Mouse (Mus musculus) spleen, adult 12 weeks (tissue): ENCODE results near the gene Rcan3.

Experiments
- DNase-seq: peaks from one replicate; pipeline ENCODE4 v3.0.0; 2022; ENCODE audit warnings: low spot score

The Rcan3 gene

DNA sequence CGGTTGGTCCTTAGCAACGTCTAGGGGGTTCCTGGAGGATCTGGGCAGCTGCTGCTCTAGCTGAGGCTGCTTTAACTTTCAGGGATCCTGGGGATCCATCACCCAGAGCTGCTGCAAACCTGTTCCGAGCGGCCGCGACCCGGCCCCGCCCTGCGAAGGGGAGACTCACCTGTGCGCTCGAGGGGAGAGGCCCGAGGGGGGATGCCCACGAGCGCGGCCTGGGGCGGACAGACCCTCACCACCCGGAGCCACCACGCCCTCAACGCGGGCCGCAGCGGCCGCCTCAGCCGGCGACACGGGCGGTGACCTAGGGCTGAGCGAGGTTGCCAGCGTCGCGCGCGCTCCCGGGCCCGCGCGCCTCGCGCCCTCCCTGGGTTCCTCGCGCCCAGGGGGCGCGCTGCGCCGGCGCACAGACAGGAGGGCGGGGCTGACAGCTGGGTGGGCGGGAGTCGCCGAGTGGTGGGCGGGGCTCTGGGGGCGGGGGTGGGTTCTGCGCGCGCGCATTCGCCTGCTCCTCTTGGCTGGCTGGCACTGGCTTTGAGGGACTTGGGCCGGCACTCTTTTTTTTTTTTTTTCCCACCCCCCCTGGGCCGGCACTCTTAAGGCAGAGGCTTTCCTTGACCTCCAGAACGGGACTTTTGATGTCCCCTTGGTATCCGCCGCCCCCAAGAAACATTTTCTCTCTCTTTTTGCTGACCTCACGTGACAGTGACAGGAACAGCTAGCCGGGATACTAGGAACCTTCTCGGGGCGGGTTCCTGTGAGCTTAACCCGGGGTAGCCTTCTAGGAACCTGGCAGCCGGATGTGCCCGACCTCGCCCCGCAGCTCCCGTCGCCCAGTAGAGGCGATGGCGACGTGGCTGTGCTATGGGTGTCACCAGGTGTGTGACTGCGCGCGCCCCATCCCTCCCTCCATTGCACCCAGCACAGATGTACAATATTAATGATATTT, at the start of gene Rcan3:
Gene Rcan3, minus strand, starts transcription at position 411 of the 952 bp plus-strand sequence.
- peak; percentile 72 for DNase-seq

DNA sequence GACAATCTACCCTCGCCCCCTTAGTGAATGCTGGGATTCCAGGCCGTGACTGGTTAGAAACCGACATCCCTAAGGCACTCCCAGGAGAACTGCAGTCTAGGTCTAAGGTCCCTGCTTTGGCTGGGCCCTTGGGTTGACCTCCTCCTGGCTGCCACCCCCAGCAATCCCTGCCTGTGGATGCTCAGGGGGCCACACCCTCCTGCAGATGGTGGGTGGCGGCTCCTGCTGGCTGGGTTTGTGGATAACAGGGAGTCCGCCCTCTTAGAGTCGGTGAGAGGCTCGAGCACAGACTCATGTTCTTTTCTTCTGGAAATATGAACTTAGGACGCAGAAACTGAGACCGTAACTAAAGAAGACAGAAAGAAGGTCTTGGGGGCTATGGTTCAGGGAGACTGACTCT, 46.7 kb upstream of the Rcan3 start:
- DNase-seq, result no peak

DNA sequence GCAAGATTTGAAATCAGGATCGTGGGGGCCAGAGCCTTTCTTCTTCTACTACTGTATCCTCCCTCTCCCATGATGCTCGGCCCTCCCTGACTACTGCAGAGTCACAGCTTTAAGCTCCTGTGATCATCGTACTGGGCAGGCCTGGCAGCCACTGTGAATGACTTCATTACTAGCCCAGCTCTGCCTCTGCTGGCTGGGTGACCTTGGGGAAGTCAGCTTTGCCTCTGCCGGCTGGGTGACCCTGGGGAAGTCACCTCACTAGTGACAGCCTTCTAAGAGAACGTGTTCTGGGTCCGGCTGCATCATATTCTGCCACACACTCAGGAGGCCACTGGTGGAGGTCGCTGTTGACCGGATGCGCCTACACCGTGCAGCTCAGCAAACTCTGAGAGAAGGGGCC, 44.2 kb upstream of the Rcan3 start:
- no peak for DNase-seq

DNA sequence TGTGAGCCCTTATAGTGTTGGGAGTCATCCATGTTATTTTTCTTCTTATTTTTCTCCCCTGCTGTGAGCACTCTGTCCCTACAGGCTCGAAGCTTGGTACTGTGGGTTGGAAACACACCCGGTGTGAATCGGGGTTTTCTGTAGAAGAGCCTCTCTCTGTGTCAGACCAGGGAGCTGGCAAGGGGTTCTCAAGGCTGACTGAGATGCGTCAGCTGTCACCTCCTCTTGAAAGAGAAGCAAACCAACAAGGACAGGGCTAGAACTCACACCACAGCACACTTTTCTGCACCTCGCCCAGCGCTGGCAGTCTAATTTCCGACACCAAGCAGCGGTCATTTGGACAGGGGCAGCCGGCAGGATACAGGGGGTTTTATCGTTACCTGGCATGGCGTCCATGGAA, 29.8 kb upstream of the Rcan3 start:
- DNase-seq, result no peak

DNA sequence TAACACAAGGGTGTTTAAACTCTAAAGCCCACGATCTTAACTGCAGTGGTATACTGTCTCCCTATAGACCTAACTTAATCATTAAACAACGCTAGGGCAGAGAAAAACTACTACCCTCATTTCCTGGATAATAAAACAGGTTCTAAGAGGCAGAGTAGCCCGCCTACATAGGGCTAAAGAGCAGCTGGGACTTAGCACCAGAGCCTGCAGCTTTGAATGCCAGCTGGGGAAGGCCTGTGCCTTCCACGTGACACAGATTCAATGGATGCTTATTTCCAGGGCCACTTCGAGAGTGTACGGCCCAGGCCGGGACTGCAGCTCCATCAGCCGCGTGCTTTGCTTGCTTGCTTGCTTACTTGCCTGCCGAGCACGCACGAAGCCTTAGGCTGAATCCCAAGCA, 19.9 kb upstream of the Rcan3 start:
- DNase-seq, result no peak

DNA sequence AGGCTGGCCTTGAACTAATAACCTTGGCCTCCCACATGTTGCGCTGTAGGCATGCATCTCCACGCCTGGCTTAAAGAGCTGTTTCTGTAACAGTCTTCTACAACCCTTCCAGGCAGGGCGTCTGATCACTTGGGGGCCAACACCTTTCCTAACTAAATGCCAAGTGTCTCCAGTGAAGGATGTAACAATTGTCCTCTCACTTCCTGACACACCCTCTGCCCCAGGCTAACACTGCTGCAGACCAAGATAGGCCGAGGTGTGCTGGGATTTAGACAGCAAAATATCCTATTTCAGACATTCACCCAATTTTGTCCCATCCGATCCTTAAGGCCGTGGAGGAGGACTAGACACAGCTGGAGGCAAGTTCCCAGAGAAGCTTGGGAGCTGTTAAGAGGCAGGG, 19.5 kb upstream of the Rcan3 start:
- no peak for DNase-seq

DNA sequence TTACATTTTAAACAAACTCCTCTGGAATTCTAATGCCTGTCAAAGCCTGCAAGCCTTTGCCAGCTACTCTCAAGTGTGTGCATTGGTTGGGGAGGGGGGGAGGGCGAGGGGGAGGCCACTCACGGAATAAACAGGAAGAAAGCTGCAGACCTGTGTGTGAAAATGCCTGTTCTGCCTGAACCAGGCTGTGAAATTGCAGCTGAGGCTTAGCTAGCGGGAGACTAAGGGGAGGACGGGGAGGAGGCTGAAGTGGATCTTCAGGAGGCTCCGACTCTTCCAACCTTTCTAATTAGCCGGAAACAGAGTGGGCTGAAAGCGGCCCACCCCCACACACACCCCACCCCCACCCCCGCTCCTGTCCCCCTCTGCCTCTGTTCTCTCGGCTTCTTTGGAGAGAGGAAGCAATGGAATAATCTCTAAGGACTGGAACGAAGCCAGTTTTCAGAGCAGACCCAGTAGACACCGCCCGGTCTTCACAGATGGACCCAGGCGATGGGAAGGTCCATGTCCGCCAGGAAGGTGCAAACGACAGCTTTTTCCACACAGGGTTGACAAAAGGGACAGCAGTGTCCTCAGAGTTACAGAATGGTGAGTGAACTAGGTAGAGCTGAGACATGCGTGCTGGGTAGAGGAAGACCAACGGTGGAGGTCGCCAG, 17.8 kb upstream of the Rcan3 start:
- no peak for DNase-seq

DNA sequence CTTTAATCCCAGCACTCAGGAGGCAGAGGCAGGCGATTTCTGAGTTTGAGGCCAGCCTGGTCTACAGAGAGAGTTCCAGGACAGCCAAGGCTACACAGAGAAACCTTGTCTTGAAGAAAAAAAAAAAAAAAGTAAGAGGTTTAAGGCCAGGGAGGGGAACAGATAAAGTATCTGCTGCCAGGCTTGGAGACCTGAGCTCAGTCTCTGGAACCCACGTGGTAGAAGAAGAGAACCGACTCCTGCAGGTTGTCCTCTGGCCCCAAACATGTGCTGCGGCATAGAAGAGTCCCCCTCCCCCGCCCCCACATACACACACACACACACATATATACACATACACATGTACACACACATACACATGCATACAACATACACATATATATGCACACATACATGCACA, 8.8 kb upstream of the Rcan3 start:
- no peak for DNase-seq

DNA sequence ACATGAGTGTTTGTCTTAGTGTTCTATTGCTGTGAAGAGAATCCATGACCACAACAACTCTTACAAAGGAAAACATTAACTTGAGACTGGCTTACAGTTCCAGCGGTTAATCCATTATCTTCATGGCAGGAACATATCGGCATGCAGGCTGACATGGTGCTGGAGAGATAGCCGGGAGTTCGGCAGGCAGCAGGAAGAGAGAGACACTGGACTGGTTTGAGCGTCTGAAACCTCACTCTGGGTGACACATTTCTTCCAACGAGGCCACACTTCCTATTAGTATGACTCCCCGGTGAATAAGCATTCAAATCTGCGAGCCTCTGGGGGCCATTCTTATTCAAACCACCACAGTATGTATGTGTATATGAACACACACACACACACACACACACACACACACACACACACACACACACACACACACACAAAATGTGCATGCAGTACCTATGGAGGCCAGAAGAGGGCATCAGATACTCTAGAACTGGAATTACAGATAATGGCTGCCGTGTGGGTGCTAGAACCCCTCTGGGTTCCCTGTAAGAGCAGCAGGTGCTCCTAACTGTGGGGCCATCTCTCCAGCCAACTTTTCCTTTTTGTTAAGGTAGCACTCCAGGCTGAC, 6.4 kb upstream of the Rcan3 start:
- DNase-seq, result peak; percentile 25

DNA sequence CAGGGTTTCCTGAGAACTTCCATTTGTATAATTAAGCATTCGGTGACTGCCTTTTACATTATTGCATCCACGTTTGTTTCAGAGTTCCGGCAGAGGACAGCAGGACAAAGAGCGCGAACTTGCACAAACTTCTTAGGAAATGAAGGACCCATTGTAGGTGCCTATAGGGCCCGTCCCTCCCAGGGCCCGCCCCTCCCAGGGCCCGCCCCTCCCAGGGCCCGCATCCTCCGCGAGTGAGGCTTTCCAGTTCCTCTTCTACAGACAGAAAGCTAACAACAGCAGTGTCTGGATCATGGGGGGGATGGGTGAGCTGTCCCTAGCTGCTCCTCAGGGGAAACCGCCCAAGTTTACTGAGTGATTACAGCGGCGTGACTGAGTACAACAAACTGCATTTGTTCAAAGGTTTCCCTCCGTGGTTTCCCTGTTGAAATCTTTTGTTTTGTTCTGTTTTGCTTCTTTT, 5.6 kb upstream of the Rcan3 start:
- DNase-seq, result peak; percentile 23

DNA sequence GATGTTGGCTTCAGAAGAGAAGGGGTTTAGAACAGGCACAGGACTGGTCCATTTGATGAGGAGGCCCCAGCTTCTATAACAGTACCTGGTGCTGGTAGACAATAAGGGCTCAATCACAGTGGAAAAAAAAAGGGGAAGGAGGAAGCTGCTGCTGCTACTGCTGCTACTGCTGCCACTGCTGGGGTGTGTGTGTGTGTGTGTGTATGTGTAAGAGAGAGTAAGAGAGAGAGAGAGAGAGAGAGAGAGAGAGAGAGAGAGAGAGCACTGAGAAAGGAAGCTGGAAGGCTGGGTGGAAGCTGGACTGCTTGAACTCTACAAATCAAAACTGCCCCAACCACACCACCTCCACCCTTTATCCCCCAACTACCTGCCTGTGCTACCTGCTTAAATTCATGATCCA, 4.3 kb upstream of the Rcan3 start:
- no peak for DNase-seq

DNA sequence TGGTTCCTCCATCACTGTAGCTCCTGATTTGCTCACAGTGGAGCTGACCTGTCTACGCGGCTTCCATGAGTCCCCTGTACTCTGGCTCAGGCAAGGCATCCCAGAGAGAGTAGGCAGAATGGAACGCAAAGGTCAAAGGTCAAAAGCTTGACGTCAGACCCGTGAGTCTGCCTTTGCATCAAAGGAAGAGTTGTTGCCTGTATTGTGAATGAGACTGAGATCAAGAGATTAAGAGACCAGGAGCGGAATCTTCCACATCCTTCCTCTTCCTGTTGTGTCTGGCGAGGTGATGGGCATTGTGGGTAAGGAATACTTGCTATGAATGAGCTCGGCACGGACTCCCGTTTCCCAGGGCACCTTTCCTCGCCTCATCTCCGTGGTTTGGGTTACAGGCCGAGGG, 2.6 kb upstream of the Rcan3 start:
- DNase-seq, result no peak

DNA sequence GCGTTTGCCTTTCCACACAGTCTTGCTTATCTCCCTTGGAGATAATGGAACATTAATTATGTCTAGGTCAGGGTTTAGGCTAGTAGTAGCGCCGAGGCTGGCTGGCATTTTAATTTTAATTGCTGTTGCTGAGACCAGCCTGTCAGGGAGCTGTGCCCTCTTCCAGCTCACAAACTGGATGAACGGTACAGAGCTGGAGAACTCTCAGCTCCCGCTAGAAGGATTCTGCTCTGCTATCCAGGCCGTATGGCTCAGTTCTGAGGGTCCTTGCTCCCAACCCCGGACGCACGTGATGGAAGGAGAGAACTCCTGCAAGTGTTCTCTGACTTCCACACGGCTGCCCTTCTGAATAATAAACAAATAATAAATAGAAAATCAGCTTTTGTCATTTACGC, 739 bp upstream of the Rcan3 start:
- DNase-seq, result no peak

DNA sequence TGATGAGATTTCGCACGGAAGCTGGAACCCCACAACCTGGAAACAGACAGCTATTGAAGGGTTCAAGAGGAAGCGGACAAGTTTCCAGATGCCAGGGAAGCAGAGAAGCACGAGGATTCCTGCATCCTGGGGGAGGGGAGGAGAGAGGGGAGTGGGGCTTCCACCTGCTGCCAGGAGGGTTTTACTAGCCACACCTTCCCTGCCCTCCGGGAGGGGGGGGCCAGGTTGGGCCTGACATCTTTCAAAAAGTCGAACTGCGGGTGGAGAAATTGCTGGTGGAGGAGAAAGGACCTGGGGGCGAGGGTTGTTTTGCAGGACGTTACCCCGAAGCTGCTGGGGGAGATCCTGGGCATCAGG, 589 bp downstream of the Rcan3 start:
- DNase-seq, result peak; percentile 12

DNA sequence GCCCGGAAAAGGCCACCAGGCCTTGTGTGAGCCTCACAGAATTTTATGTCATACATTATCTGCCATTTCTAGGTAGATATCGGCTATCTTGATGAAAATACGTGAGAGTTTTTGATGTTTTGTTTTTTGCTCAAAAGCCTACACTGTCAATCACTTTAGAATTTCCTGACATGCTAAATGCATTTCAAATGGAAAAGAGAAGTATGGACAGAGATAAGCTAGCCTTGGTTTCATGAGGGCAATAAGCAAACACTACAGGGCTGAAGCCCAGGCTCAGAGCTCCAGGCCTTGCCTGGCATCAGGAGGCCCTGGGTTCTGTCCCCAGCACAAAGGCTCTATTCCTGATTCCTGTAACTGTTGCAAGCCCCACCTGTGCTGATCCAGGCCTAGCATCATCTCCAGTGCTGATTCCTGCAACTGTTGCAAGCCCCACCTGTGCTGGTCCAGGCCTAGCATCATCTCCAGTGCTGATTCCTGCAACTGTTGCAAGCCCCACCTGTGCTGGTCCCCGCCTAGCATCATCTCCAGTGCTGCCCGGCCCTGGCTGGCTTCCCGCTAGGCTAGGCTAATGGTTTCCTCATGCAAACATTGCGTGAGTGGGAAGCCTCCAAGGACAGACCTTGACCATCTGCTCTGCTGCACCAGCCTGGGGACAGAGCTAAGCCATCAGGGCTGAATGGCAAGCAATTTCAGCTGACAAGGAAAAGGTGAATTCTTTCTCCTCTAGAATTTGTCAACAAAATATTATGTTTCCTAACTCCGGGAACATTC, 3.5 kb downstream of the Rcan3 start:
- DNase-seq, result no peak

DNA sequence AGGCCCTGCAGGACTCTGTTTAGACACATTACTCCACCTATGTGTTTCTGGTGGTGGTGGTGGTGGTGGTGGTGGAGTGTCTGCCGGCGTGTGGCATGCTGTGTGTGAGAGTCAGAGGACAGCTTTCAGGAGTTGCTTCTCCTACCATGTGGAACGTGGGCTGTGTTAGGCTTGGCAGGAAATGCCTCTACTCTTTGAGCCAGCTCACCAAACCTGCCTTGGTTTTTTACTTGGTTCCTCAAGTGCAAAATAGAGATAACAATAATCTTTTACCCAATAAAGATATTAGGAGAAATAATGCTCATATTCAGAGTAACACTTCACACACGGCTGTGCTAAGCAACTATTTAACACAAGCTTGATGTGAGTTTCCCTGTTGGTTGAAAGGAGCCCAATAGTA, 4.3 kb downstream of the Rcan3 start:
- DNase-seq, result no peak

DNA sequence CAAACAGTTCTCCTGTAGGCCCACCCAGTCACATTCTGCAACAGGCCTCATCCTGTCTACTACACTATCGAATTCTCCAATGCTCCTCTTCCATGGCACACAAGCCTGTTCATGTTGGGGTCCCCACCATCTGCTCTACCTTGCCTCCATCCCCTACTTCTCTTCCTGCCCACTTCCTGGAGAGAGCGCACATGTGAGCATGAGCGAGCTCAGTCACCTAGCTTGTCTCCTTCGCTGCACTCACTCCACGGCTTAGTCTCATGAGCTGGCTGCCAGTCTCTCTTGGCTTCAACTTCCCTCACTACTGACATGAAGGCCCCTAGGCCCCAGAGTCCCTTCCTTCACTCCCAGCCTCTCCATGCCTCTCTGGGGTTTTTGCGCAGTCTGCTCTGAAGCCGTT, 7.1 kb downstream of the Rcan3 start:
- DNase-seq, result no peak

DNA sequence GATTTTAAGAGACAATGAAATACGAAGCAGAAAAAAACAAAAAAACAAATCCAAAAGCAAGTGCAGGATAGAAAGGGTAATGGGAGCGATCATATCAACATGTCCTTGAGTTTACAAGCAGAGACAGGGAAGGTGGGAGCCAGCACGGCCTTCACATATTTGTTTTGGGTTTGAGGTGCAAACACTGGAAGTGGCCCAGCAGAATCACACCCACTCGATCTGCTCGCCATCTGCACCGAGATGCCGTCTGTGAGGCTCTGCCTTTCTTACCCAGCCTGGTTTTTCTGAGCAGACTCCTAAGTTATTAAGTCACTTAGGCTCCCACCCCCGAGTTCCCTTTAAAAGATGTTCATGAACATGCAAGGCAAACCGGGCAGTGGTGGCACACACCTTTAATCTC, 8.0 kb downstream of the Rcan3 start:
- no peak for DNase-seq

DNA sequence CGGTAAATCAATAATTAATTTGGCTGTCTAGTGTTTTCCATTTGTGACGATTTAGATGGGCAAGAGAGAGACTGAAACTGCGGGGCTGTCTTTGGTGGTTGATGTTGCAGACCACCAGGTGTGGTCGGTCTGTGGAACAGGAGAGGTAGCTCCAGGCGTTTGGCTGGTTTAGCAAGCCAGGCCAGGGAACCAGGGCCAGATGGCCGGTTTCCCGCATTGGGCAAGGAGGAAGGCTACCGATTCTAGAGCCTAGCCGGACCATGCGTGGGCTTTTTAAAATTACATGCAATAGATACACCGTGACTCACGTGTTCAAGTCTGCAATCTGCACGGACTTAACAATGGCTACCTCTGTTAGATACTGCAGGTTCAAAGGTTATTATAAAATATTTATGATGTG, 12.7 kb downstream of the Rcan3 start:
- no peak for DNase-seq

DNA sequence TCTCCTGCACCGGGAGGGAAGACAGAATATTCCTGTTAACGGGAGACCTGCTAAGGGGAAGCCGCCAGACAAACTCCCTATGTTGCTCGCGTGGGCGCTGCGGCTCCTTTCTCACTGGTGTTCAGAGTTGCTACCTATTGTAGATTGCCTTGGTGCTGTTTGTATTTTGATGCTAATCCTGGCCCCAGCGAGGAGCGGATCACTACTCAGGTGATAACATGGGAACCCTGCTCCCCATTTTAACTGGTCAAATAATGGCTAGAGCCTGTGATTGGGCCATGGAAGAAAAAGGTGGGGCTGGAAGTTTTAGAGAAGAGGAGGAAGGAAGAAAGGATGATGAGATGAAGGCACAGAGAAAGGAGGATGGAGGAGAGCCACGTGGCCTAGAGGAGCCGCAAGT, 13.2 kb downstream of the Rcan3 start:
- no peak for DNase-seq

DNA sequence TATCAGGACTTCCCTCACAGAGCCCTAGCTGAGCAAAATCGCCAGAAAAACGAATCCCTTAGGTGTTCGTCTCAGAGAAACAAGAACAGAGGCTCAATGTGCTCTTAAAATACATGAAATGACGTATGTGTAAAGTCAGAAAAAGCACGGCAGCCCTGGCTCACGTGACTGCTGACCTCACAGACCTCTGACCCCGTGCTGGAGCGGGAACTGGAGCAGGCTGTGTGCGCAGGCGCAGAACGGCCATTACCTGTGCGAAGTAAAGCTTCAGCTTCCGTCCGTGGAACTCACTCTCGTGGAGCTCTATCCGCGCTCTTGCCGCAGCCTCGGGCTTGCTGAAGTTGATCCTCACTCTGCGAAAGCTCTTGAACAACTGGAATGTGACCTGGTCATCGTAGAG, 13.7 kb downstream of the Rcan3 start:
- no peak for DNase-seq

DNA sequence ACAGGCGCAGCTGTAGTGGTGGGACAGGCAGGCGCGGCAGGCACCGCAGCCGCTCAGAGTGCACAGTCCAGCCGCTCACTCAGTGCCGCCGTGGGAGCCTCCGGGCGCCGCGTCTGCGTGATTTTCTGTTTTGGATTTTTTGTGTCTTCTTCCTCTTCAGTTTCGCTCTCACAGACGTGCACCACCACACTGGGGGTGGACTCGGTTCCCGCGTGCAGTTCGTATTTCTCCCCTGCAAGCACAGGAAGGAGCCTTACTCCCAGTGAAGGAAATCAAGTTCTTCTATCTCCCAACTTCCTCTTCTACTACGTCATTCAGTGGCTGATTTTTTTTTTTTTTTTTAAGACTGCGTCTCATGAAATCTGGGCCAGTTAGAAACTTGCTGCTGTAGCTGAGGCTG, 17.3 kb downstream of the Rcan3 start:
- DNase-seq, result no peak
